Mouse (Mus musculus) cerebellum, adult 18-20 months (tissue): ENCODE data around the gene B4galnt2.
A peak's percentile ranks its signal among the peaks of the same experiment; 100 is the strongest.

Source experiments
- DNase-seq, 2 experiments: peaks; one replicate each; pipeline ENCODE4 v3.0.0; 2021

B4galnt2 gene

GRCm38 (mm10) chr11:95840694-95841497 is 73.8 kb downstream of the B4galnt2 start:
- no peak for DNase-seq

GRCm38 (mm10) chr11:95838999-95839868 is 75.5 kb downstream of the B4galnt2 start:
- no peak for DNase-seq

GRCm38 (mm10) chr11:95838598-95838997 is 76.1 kb downstream of the B4galnt2 start:
- no peak for DNase-seq

- peak; percentile 50 to 60 for DNase-seq
These were observed 77.6 kb downstream of the B4galnt2 start, which contains the start of gene Gngt2 for GRCm38 (mm10) chr11:95837059-95837458. Gngt2 (plus strand) TSS chr11:95837216.

DNA sequence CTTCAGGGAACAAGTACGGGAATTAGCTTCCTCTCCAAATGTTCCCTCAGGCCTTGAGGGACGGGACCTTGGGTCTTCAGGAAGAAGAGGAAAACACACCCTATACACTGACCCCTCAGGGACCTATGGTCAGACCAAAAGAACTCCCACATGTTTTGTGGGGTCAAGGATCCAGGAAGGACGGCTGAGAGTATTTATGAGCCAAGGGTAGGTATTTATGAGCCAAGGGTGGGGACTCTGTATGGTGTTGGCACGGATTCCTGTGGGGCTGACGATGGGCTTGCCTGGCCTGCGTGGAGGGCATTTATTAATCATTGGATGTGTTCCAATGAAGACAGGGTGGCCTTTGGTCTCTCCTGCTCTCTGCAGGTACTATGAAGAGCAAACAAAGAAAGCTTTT is 78.3 kb downstream of the B4galnt2 start:
- DNase-seq = no peak

GRCm38 (mm10) chr11:95835832-95836231 is 78.9 kb downstream of the B4galnt2 start:
- DNase-seq = no peak

DNA sequence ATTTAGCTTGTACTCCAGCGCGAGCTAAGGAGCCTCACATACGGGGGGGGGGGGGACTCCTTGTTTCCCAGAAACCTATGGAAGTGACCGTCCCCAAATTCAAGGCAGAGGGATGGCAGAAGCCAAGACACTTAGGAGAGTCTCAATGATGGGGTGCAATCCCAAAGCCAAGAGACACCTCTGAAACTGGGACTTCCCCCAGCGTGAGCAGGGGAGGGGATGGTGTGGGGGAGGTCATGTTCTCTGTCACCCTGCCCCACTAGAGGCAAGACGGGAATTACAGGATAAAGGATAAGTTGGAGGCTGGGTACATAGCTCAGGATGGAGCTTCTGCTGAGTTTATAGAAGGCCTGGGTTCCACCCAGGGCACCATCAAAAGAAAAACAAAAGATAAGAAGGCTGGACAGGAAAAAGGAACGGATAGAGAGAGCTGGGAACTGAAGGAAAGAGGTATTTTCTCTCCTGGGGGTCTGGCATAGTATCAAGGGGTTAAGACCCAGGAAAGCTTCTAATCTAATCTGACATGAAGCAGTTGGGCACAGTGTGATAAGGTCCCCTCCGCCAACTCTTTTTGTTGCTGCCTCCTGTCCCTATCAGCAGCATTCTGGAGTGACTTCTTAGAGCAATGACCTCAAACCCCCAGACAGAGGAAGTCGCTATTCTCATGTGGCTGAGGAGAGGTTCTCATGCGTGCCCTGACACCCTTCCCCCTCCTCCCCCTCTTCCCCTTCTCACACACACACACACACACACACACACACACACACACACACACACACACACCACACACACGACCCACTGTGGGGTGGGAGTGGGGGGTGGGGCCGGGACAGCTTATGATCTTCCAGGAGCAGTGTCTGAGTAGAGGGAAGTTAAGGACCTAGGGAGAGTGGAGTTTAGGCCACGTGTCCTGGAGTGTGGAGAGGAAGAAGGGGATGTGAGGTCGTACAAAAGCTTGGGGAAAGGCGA is 79.7 kb downstream of the B4galnt2 start:
- DNase-seq = no peak

DNA sequence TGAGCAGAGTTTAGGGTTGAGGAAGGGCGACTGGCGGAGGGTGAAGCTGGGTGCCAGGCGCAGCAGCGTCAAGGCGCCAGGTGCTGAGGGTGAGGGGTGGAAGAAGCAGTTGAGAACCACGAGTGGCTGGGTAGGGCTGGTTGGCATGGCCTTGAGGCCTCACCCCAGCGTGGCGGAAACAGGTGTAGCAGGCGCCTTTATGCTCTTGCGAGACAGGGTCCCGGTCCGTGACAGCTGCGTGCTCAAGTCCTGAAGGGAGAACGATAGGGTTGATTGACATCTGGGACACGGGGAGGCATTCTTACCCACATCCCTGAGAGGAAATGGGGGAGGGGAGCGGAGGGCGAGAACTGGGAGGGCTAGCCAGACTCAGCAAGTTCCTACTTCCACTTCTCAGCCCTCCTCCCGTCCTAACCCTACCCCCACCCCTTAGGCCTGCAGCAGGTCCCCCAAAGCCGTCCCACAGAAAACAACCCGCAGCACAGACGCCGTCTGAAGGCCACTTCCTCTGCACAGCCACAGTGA is 80.5 kb downstream of the B4galnt2 start:
- DNase-seq = no peak

DNA sequence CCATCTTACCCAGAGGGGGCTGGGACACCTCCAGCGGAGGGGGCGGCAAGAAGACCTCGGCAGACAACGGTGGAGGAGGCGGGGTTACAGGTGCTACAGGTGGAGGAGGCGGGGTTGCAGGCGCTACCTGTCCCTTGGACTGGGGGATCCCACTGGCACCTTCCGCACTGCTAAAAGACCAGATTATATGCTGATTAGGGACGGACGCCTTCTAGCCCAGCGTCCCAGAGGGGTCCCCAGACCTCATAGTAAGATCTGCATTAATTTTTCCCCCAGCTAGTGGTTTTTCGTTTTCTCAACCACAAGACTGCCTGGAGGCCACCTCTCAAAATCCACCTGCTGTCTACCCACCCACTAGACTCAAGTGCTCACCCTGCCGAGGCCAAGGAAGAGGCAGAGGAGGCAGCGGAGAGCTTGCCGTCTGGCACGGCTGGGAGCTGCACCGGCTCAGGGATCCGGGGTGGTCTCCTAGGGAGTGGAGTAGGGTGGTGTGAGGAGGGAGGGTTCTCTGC is 81.0 kb downstream of the B4galnt2 start:
- no peak for DNase-seq

- DNase-seq = no peak
These were observed 81.6 kb downstream of the B4galnt2 start for GRCm38 (mm10) chr11:95833006-95833570.

GRCm38 (mm10) chr11:95832129-95833005 is 82.3 kb downstream of the B4galnt2 start:
- no peak for DNase-seq

DNA sequence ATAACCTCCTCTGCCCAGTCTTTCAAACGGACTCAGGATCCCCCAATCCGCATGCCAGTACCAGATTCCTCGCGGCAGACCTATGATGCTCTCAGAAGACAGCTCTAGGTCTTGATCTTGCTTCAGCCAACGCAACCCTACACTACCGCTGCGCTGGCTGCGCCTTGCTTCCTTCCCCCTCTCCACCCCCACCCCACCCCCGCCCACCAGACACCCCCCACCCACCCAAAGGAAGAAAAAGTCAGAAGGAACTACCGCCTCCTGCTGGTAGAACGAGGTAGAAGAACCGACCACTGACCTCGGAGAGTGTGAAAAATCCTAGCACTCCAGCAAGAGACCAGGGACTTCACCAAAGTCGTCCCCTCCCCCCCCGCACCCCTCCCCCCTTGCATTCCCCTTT is 83.0 kb downstream of the B4galnt2 start:
- DNase-seq = no peak

- DNase-seq = no peak
These were observed 83.4 kb downstream of the B4galnt2 start for GRCm38 (mm10) chr11:95831276-95831619.

DNA sequence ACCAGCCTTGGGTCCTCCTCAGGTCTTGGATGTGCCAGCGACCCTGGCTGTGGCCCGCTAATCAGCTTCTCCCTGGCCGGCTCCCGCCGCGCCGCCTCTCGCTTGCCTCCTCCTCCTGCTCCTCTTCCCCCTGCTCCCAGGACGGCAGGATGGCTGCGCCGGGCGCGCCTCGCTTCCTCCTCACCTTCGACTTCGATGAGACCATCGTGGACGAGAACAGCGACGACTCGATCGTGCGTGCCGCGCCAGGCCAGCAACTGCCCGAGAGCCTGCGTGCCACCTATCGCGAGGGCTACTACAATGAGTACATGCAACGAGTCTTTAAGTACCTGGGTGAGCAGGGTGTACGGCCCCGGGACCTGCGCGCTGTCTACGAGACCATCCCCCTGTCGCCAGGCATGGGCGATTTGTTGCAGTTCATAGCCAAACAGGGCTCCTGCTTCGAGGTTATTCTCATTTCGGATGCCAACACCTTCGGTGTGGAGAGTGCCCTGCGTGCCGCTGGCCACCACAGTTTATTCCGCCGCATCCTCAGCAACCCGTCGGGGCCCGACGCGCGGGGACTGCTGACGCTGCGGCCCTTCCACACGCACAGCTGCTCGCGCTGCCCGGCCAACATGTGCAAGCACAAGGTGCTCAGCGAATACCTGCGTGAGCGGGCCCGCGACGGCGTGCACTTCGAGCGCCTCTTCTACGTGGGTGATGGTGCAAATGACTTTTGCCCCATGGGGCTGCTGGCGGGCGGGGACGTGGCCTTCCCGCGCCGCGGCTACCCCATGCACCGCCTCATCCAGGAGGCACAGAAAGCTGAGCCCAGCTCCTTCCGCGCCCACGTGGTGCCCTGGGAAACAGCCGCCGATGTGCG is 84.0 kb downstream of the B4galnt2 start:
- no peak for DNase-seq

- DNase-seq = no peak
These were observed 85.1 kb downstream of the B4galnt2 start for GRCm38 (mm10) chr11:95829526-95830050.

- no peak for DNase-seq
These were observed 86.3 kb downstream of the B4galnt2 start for GRCm38 (mm10) chr11:95828181-95828964.

DNA sequence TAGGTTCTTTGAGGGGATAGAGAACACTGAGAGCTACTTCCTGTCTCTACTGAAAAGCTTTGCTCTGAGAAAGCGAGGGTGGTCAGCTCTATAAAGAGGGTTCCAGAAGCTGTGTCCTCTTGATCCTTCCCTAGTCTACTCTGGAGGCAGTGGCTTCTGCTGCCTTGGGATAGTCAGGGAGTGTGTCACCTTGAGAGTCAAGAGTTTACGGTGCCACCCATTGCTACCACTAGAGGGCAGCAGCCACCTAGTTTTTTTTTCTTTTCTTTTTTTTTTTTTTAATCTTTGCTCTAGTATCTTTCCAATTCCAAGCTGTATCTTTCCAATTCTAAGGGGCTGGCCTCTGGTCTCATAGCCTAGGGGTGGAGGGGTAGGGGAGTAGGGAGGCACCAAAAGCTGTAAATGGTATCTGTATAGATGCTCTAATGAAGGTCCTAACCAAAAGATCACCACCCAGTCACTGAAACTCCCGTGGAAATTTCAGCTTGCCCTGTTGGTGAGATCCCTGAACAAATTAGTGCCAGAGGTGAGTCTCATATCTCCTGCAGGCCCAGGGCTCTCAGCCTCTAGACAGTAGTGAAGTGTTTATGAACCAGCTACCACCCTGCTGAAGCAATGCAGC is 87.1 kb downstream of the B4galnt2 start:
- DNase-seq = peak; percentile 69 to 79

- DNase-seq = no peak
These were observed 87.6 kb downstream of the B4galnt2 start for GRCm38 (mm10) chr11:95827168-95827447.
